Mouse (Mus musculus): ENCODE results near the gene Lrp3. TPM values are rescaled to one million over a fixed set of nuclear protein-coding genes. Genes with fewer than 3 reads are reported as not detected.
A peak's percentile ranks its signal among the peaks of the same experiment; 100 is the strongest.

Gene Lrp3
- polyA plus RNA-seq, 1 experiment from 2014 or later = 10.5 TPM

- no peaks in the 10 kb centered on the region for H3K36me3 ChIP-seq (replicated peaks)
- 51% methylated on average over 18 of the region's 18 CpGs for WGBS
- no peak overlapping the region for H3K27ac ChIP-seq (replicated peaks)
- peaks cover 31% of the 10 kb centered on the region for H3K27me3 ChIP-seq (replicated peaks; ENCODE audit: low read depth, poor library complexity, severe bottlenecking)
- H3K4me1 ChIP-seq = peaks cover 13% of the 10 kb centered on the region
- no peaks in the 10 kb centered on the region for H3K9me3 ChIP-seq
- H3K4me3 ChIP-seq = no peak overlapping the region
- peak; percentile 50 for DNase-seq (ENCODE audit: low spot score)
These were observed 38.6 kb downstream of the Lrp3 start for GRCm38 (mm10) chr7:35176412-35177381.

- DNase-seq (ENCODE audit: low spot score) = no peak
- 81% methylated on average over 4 of the region's 4 CpGs for WGBS
- Histone ChIP-seq H3K36me3 (replicated peaks) (no peaks in the 10 kb centered on the region), H3K9me3 (no peaks in the 10 kb centered on the region), H3K27me3 (replicated peaks; ENCODE audit: low read depth, poor library complexity, severe bottlenecking) (peaks cover 42% of the 10 kb centered on the region), H3K27ac (replicated peaks) (no peak overlapping the region), H3K4me1 (peaks cover 17% of the 10 kb centered on the region), H3K4me3 (no peak overlapping the region)
These were observed 39.8 kb downstream of the Lrp3 start for GRCm38 (mm10) chr7:35175533-35175932.

GRCm38 (mm10) chr7:35172519-35172918 lies 42.8 kb downstream of the Lrp3 start:
- 70% methylated on average over 4 of the region's 4 CpGs for WGBS
- no peaks in the 10 kb centered on the region for H3K36me3 ChIP-seq (replicated peaks)
- peaks cover 54% of the 10 kb centered on the region for H3K27me3 ChIP-seq (replicated peaks; ENCODE audit: low read depth, poor library complexity, severe bottlenecking)
- H3K9me3 ChIP-seq = no peaks in the 10 kb centered on the region
- no peak for DNase-seq (ENCODE audit: low spot score)
- H3K4me3 ChIP-seq = peak overlapping the region; percentile 41; the same call in 1 of the 2 replicates
- H3K4me1 ChIP-seq = peaks cover 22% of the 10 kb centered on the region
- H3K27ac ChIP-seq (replicated peaks) = no peak overlapping the region

GRCm38 (mm10) chr7:35171867-35172382 lies 43.4 kb downstream of the Lrp3 start:
- Histone ChIP-seq H3K27me3 (replicated peaks; ENCODE audit: low read depth, poor library complexity, severe bottlenecking) (peaks cover 54% of the 10 kb centered on the region), H3K27ac (replicated peaks) (no peak overlapping the region)
- 4% methylated on average over 16 of the region's 16 CpGs for WGBS

GRCm38 (mm10) chr7:35169341-35169740 lies 46.0 kb downstream of the Lrp3 start:
- WGBS = 15% methylated on average over 6 of the region's 6 CpGs
- no peak overlapping the region for H3K4me3 ChIP-seq
- peaks cover 44% of the 10 kb centered on the region for H3K27me3 ChIP-seq (replicated peaks; ENCODE audit: low read depth, poor library complexity, severe bottlenecking)

More at GRCm38 (mm10) chr7:35171867-35172382, 43.4 kb downstream of the Lrp3 start:
- Histone ChIP-seq H3K4me3 (peak overlapping the region; percentile 41), H3K9me3 (no peaks in the 10 kb centered on the region), H3K36me3 (replicated peaks) (no peaks in the 10 kb centered on the region), H3K4me1 (peaks cover 19% of the 10 kb centered on the region)
- peak; percentile 83 for DNase-seq (ENCODE audit: low spot score)

GRCm38 (mm10) chr7:35167925-35168324 lies 47.4 kb downstream of the Lrp3 start:
- Histone ChIP-seq H3K4me3 (no peak overlapping the region), H3K4me1 (peaks cover 23% of the 10 kb centered on the region), H3K36me3 (replicated peaks) (no peaks in the 10 kb centered on the region), H3K9me3 (no peaks in the 10 kb centered on the region), H3K27ac (replicated peaks) (no peak overlapping the region), H3K27me3 (replicated peaks; ENCODE audit: low read depth, poor library complexity, severe bottlenecking) (peaks cover 34% of the 10 kb centered on the region)
- WGBS = 29% methylated on average over 2 of the region's 2 CpGs
- DNase-seq (ENCODE audit: low spot score) = no peak

More at GRCm38 (mm10) chr7:35169341-35169740, 46.0 kb downstream of the Lrp3 start:
- no peak overlapping the region for H3K27ac ChIP-seq (replicated peaks)
- no peaks in the 10 kb centered on the region for H3K9me3 ChIP-seq
- peaks cover 18% of the 10 kb centered on the region for H3K4me1 ChIP-seq
- peak; percentile 85 for DNase-seq (ENCODE audit: low spot score)
- no peaks in the 10 kb centered on the region for H3K36me3 ChIP-seq (replicated peaks)

GRCm38 (mm10) chr7:35166988-35167387 lies 48.3 kb downstream of the Lrp3 start:
- Histone ChIP-seq H3K27me3 (replicated peaks; ENCODE audit: low read depth, poor library complexity, severe bottlenecking) (peaks cover 28% of the 10 kb centered on the region), H3K4me1 (peaks cover 18% of the 10 kb centered on the region), H3K4me3 (no peak overlapping the region), H3K27ac (replicated peaks) (no peak overlapping the region), H3K9me3 (no peaks in the 10 kb centered on the region), H3K36me3 (replicated peaks) (no peaks in the 10 kb centered on the region)
- DNase-seq (ENCODE audit: low spot score) = no peak
- WGBS = 78% methylated on average over 5 of the region's 5 CpGs

- peaks cover 3% of the 10 kb centered on the region; the same call in 1 of the 2 replicates for H3K9me3 ChIP-seq
- DNase-seq (ENCODE audit: low spot score) = no peak
- no peak overlapping the region for H3K27ac ChIP-seq (replicated peaks)
- 70% methylated on average over 6 of the region's 6 CpGs for WGBS
- H3K36me3 ChIP-seq (replicated peaks) = no peaks in the 10 kb centered on the region
- peaks cover 13% of the 10 kb centered on the region for H3K4me1 ChIP-seq
- H3K27me3 ChIP-seq (replicated peaks; ENCODE audit: low read depth, poor library complexity, severe bottlenecking) = 0 out of 2 replicates have a peak, but pooled peaks cover 7% of the 10 kb centered on the region
- H3K4me3 ChIP-seq = no peak overlapping the region
These were observed 51.2 kb downstream of the Lrp3 start for GRCm38 (mm10) chr7:35164131-35164530.

- 0 out of 2 replicates have a peak, but pooled peaks cover 7% of the 10 kb centered on the region for H3K27me3 ChIP-seq (replicated peaks; ENCODE audit: low read depth, poor library complexity, severe bottlenecking)
- 73% methylated on average over 7 of the region's 7 CpGs for WGBS
- peaks cover 3% of the 10 kb centered on the region; the same call in 1 of the 2 replicates for H3K9me3 ChIP-seq
These were observed 51.7 kb downstream of the Lrp3 start for GRCm38 (mm10) chr7:35163600-35163999.

GRCm38 (mm10) chr7:35162443-35162842 lies 52.9 kb downstream of the Lrp3 start:
- Histone ChIP-seq H3K27ac (replicated peaks) (no peak overlapping the region), H3K36me3 (replicated peaks) (no peaks in the 10 kb centered on the region), H3K4me3 (no peak overlapping the region), H3K9me3 (peaks cover 3% of the 10 kb centered on the region; the same call in 1 of the 2 replicates), H3K4me1 (peaks cover 9% of the 10 kb centered on the region), H3K27me3 (replicated peaks; ENCODE audit: low read depth, poor library complexity, severe bottlenecking) (0 out of 2 replicates have a peak, but pooled peaks cover 4% of the 10 kb centered on the region)
- WGBS = 83% methylated on average over 6 of the region's 6 CpGs
- DNase-seq (ENCODE audit: low spot score) = no peak

More at GRCm38 (mm10) chr7:35163600-35163999, 51.7 kb downstream of the Lrp3 start:
- H3K4me3 ChIP-seq = no peak overlapping the region
- no peak for DNase-seq (ENCODE audit: low spot score)
- H3K36me3 ChIP-seq (replicated peaks) = no peaks in the 10 kb centered on the region
- H3K4me1 ChIP-seq = peaks cover 13% of the 10 kb centered on the region
- H3K27ac ChIP-seq (replicated peaks) = no peak overlapping the region

GRCm38 (mm10) chr7:35157512-35157911 lies 57.8 kb downstream of the Lrp3 start:
- H3K4me3 ChIP-seq = no peak overlapping the region
- H3K4me1 ChIP-seq = peaks cover 8% of the 10 kb centered on the region; the same call in 1 of the 2 replicates
- DNase-seq (ENCODE audit: low spot score) = no peak
- H3K9me3 ChIP-seq = peaks cover 3% of the 10 kb centered on the region; the same call in 1 of the 2 replicates
- H3K36me3 ChIP-seq (replicated peaks) = no peaks in the 10 kb centered on the region
- peaks cover 7% of the 10 kb centered on the region; the same call in 1 of the 2 replicates for H3K27me3 ChIP-seq (replicated peaks; ENCODE audit: low read depth, poor library complexity, severe bottlenecking)
- no peak overlapping the region for H3K27ac ChIP-seq (replicated peaks)
- WGBS = 77% methylated on average over 3 of the region's 3 CpGs
